Mouse (Mus musculus) midbrain, embryonic 11.5 days (tissue): ENCODE measurements around the gene Zfp229. TPM values are rescaled to one million over a fixed set of nuclear protein-coding genes. Genes with fewer than 3 reads are reported as not detected.
"Not testable (repeated sequence)": the region's sequence is repeated elsewhere in the genome, so short reads cannot be mapped to it uniquely, and the experiment has no call there.

Experiments used
- ATAC-seq: fragments of 200-750 bp; cut with Nextera tagmentation; 2 replicates; pipeline ENCODE4 v1.8.0; 2017; ENCODE audit warnings: moderate TSS enrichment, moderate library complexity; ENCODE audit not compliant: low FRiP score
- DNase-seq: peaks from one replicate; pipeline ENCODE4 v3.0.0; 2015; ENCODE audit warnings: low spot score; ENCODE audit errors: missing footprints
- H3K27ac ChIP-seq: fragments of 300-500 bp; sonication (generic); 2 replicates; pipeline ENCODE4 v1.5.1; 2014; ENCODE audit warnings: low read depth, low read length
- H3K27me3 ChIP-seq: fragments of 300-500 bp; sonication (generic); 2 replicates; pipeline ENCODE4 v1.6.1; 2014; ENCODE audit warnings: mild to moderate bottlenecking, low read length, moderate library complexity, mixed read lengths; ENCODE audit not compliant: control insufficient read depth, insufficient read depth
- H3K36me3 ChIP-seq: fragments of 300-500 bp; sonication (generic); 2 replicates; pipeline ENCODE4 v1.6.1; 2014; ENCODE audit warnings: mild to moderate bottlenecking, low read length, moderate library complexity, mixed read lengths; ENCODE audit not compliant: control insufficient read depth, insufficient read depth
- H3K4me1 ChIP-seq: fragments of 300-500 bp; sonication (generic); 2 replicates; pipeline ENCODE4 v1.6.1; 2014; ENCODE audit warnings: low read length; ENCODE audit not compliant: control insufficient read depth, insufficient read depth
- H3K4me2 ChIP-seq: fragments of 300-500 bp; sonication (generic); 2 replicates; pipeline ENCODE4 v1.6.1; 2014; ENCODE audit warnings: mild to moderate bottlenecking, moderate library complexity
- H3K4me3 ChIP-seq: fragments of 300-500 bp; sonication (generic); 2 replicates; pipeline ENCODE4 v1.5.1; 2014; ENCODE audit warnings: low read depth, low read length
- H3K9ac ChIP-seq: fragments of 300-500 bp; sonication (generic); 2 replicates; pipeline ENCODE4 v1.6.1; 2014; ENCODE audit warnings: low read length
- H3K9me3 ChIP-seq: fragments of 300-500 bp; sonication (generic); 2 replicates; pipeline ENCODE4 v1.6.1; 2016; ENCODE audit warnings: low read length; ENCODE audit not compliant: control insufficient read depth
- WGBS: fragments of 180-500 bp; shearing (Covaris S2); extraction: QIAGEN DNeasy Blood & Tissue Kit; methylation state at CpG from one replicate; pipeline ENCODE4 v1.1.7; 2014; 5-methylcytosine and 5-hydroxymethylcytosine counted together
- polyA plus RNA-seq: library from polyadenylated mRNA; unstranded; fragments of >200 nt; fragmentation: Nextera tagmentation; extraction: Ambion mirVana; gene quantifications from 2 replicates; pipeline ENCODE4 v1.2.1, GENCODE M21; 2014

Zfp229 gene
- polyA plus RNA-seq, 1 experiment from 2014 or later = 8.7 TPM

DNA sequence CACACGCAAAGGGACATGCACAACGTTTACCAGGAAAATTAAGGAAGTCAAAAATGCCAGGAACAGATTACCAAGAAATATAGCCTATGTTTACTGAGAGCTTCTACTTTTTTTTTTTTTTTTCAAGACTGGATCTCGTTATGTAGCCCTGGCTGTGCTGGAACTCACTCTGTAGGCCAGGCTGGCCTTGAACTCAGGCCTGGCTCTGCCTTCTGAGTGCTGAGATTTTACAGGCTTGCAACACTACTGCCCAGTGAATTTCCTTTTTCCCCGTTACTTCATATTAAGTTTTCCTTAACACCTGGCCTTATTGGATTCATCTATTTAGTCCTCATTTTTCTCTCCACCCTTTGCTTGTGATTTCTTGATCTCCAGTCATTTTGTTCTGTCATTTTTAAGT lies 2.5 kb downstream of the Zfp229 start:
- peak overlapping the region; percentile 21; the same call in 1 of the 2 replicates for H3K27ac ChIP-seq
- WGBS = 84% methylated on average over 4 of the region's 4 CpGs
- H3K9ac ChIP-seq = peak overlapping the region; percentile 86
- DNase-seq = no peak
- no peaks in the 10 kb centered on the region for H3K27me3 ChIP-seq
- H3K9me3 ChIP-seq = no peaks in the 10 kb centered on the region
- ATAC-seq = 0 out of 2 replicates have a peak, but pooled peaks have one; percentile 28
- no peaks in the 10 kb centered on the region; the same call in 1 of the 2 replicates for H3K4me1 ChIP-seq
- no peaks in the 10 kb centered on the region for H3K36me3 ChIP-seq
- peak overlapping the region; percentile 66 for H3K4me3 ChIP-seq
- H3K4me2 ChIP-seq = peak overlapping the region; percentile 45

DNA sequence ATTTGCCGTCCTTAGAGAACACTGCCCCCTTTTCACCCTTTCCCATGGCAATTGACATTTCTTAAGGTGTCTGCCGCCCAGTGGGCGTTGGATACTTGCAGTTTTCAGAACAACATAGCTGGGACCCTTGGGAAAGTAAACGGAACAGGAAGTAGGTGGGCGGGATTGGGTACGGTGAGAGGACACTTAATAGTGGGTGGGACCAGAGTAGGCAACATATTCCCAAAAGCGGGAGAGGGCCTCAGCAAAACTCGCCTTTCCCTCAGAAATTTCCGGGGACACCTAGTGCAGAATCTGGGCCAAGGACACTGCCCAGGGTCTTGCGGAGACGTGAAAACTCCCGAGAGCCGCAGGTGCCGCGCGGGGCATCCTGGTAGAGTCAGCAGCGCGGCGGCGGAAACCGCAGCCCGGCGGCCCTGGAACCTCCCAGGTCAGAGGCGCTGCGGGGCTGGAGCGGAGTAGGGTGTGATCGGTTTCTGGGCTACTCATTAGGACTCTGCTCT lies 3.0 kb downstream of the Zfp229 start:
- H3K4me3 ChIP-seq = peak overlapping the region; percentile 66
- no peaks in the 10 kb centered on the region for H3K27me3 ChIP-seq
- H3K9ac ChIP-seq = peak overlapping the region; percentile 86
- peak overlapping the region; percentile 45 for H3K4me2 ChIP-seq
- no peaks in the 10 kb centered on the region; the same call in 1 of the 2 replicates for H3K4me1 ChIP-seq
- no peaks in the 10 kb centered on the region for H3K36me3 ChIP-seq
- peak; percentile 98 for DNase-seq
- WGBS = under 1% methylated on average over 27 of the region's 27 CpGs
- peak overlapping the region; percentile 54; the same call in 1 of the 2 replicates for H3K27ac ChIP-seq
- peak; percentile 98 for ATAC-seq
- no peaks in the 10 kb centered on the region for H3K9me3 ChIP-seq

DNA sequence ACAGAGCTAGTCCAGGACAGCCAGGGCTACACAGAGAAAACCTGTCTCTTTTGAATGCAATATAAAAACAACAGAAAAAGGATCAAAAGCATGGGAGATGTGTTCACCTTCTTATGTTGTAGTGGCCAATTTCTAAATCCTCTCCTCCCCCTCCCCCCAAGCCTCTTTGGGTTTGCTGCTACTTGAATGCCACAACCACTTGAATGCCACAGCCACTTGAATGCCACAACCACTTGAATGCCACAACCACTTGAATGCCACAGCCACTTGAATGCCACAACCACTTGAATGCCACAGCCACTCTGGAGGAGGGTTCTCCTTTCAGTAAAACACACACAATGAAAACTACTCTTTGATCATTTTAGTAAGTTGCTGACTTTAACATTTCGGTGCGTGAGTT lies 22.2 kb downstream of the Zfp229 start:
- H3K27me3 ChIP-seq = no peaks in the 10 kb centered on the region
- H3K9me3 ChIP-seq = no peaks in the 10 kb centered on the region
- ATAC-seq (no peak), DNase-seq (no peak)
- 0 out of 2 replicates have a peak, but pooled peaks cover 3% of the 10 kb centered on the region for H3K4me1 ChIP-seq
- 52% methylated on average over 2 of the region's 2 CpGs for WGBS
- H3K9ac ChIP-seq = no peak overlapping the region
- H3K36me3 ChIP-seq = no peaks in the 10 kb centered on the region
- no peak overlapping the region for H3K4me2 ChIP-seq
- H3K27ac ChIP-seq = no peak overlapping the region
- H3K4me3 ChIP-seq = no peak overlapping the region

GRCm38 (mm10) chr17:21753342-21754208 lies 23.0 kb downstream of the Zfp229 start:
- no peak overlapping the region for H3K27ac ChIP-seq

DNA sequence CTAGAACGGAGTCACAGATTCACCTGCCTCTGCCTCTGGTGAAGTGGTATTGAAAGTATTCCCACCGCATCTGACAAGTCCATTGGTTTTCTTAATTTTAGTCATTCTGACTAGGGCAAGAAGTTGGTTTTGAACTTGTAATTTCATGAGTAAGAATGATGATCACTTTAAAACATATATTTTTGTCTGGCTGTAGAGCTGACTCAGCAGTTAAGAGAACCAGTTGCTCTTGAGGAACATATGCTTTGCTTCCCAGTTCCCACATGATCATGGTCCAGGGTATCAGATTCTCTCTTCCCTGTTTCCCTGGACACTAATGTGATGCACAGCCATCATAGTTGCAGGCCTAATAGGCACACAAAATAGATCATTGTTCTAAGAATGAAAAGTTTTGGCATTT lies 39.7 kb downstream of the Zfp229 start:
- no peak overlapping the region for H3K4me2 ChIP-seq
- WGBS = 90% methylated on average over 2 of the region's 2 CpGs
- H3K4me3 ChIP-seq = no peak overlapping the region
- H3K36me3 ChIP-seq = no peaks in the 10 kb centered on the region
- DNase-seq (no peak), ATAC-seq (no peak)
- H3K27ac ChIP-seq = no peak overlapping the region
- no peaks in the 10 kb centered on the region for H3K27me3 ChIP-seq
- no peaks in the 10 kb centered on the region for H3K9me3 ChIP-seq
- no peak overlapping the region for H3K9ac ChIP-seq
- no peaks in the 10 kb centered on the region for H3K4me1 ChIP-seq

More at GRCm38 (mm10) chr17:21753342-21754208, 23.0 kb downstream of the Zfp229 start:
- DNase-seq (peak; percentile 88), ATAC-seq (peak; percentile 73; the same call in 1 of the 2 replicates)
- Histone ChIP-seq H3K4me2 (peak overlapping the region; percentile 59), H3K9ac (peak overlapping the region; percentile 59), H3K4me1 (0 out of 2 replicates have a peak, but pooled peaks cover 3% of the 10 kb centered on the region), H3K36me3 (no peaks in the 10 kb centered on the region), H3K9me3 (no peaks in the 10 kb centered on the region), H3K27me3 (no peaks in the 10 kb centered on the region), H3K4me3 (peak overlapping the region; percentile 31)
- 13% methylated on average over 20 of the region's 20 CpGs for WGBS

GRCm38 (mm10) chr17:21792256-21792655 lies 61.7 kb downstream of the Zfp229 start:
- 80% methylated on average over 4 of the region's 4 CpGs for WGBS
- Histone ChIP-seq H3K9ac (no peak overlapping the region), H3K27me3 (no peaks in the 10 kb centered on the region), H3K4me1 (no peaks in the 10 kb centered on the region), H3K36me3 (no peaks in the 10 kb centered on the region), H3K9me3 (peaks cover 4% of the 10 kb centered on the region), H3K4me3 (no peak overlapping the region), H3K4me2 (no peak overlapping the region), H3K27ac (no peak overlapping the region)
- DNase-seq (no peak), ATAC-seq (no peak)

DNA sequence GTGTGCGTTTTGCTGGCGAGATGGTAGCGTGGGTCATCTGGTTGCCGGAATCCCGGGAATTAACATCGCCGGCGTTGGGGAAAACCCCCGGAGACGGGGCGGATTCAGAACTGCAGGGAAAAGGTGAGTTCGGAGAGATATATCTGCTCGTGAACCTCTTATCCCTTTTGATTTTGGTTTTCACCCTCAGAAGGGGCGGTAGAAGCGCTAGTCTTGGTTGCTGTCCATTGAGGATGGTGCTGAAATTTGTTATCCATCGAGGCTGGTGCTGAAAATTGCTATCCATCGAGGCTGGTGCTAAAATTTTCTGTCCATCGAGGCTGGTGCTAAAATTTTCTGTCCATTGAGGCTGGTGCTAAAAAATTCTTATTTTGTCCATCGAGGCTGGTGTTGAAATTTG lies 70.8 kb downstream of the Zfp229 start:
- ATAC-seq, DNase-seq: not testable (repeated sequence)
- 50% methylated on average over 19 of the region's 19 CpGs for WGBS

More for the DNA sequence above, 70.8 kb downstream of the Zfp229 start:
- not testable (repeated sequence) for H3K9ac ChIP-seq, H3K4me3 ChIP-seq, H3K4me1 ChIP-seq, H3K27ac ChIP-seq, H3K27me3 ChIP-seq, H3K4me2 ChIP-seq, H3K36me3 ChIP-seq, H3K9me3 ChIP-seq
